Mouse (Mus musculus): Measurements from ENCODE around the gene Cd81. TPM values are rescaled to one million over a fixed set of nuclear protein-coding genes. Genes with fewer than 3 reads are reported as not detected.

Cd81 gene
- total RNA-seq, 2 experiments from 2014 or later, result 495 to 503 TPM

- no peak for DNase-seq (ENCODE audit: low spot score in 2 of 2)
These were observed 6.2 kb upstream of the Cd81 start for GRCm38 (mm10) chr7:143046358-143046757.

GRCm38 (mm10) chr7:143049331-143049730, 3.2 kb upstream of the Cd81 start:
- no peak for DNase-seq (ENCODE audit: low spot score in 2 of 2)

- no peak for DNase-seq (ENCODE audit: low spot score in 2 of 2)
These were observed 2.4 kb upstream of the Cd81 start for GRCm38 (mm10) chr7:143049841-143050816.

- no peak for DNase-seq (ENCODE audit: low spot score in 2 of 2)
These were observed 1.2 kb upstream of the Cd81 start for GRCm38 (mm10) chr7:143051316-143051715.

- peak; percentile 76 for DNase-seq (ENCODE audit: low spot score in 2 of 2)
These were observed 715 bp downstream of the Cd81 start for GRCm38 (mm10) chr7:143053008-143053899.

GRCm38 (mm10) chr7:143053961-143054611, 1.5 kb downstream of the Cd81 start:
- no peak for DNase-seq (ENCODE audit: low spot score in 2 of 2)

- DNase-seq (ENCODE audit: low spot score in 2 of 2), result no peak
These were observed 2.0 kb downstream of the Cd81 start for GRCm38 (mm10) chr7:143054612-143054965.

- DNase-seq (ENCODE audit: low spot score in 2 of 2), result no peak
These were observed 2.5 kb downstream of the Cd81 start for GRCm38 (mm10) chr7:143055001-143055400.

- peak; percentile 42 to 62 for DNase-seq (ENCODE audit: low spot score in 2 of 2)
These were observed 3.1 kb downstream of the Cd81 start for GRCm38 (mm10) chr7:143055499-143056186.

- no peak for DNase-seq (ENCODE audit: low spot score in 2 of 2)
These were observed 4.5 kb downstream of the Cd81 start for GRCm38 (mm10) chr7:143057023-143057422.

GRCm38 (mm10) chr7:143057667-143058220, 5.2 kb downstream of the Cd81 start:
- no peak for DNase-seq (ENCODE audit: low spot score in 2 of 2)

GRCm38 (mm10) chr7:143058221-143058697, 5.7 kb downstream of the Cd81 start:
- DNase-seq (ENCODE audit: low spot score in 2 of 2), result no peak

- DNase-seq (ENCODE audit: low spot score in 2 of 2), result peak; percentile 42 to 70
These were observed 6.8 kb downstream of the Cd81 start for GRCm38 (mm10) chr7:143059202-143059870.

- DNase-seq (ENCODE audit: low spot score in 2 of 2), result no peak
These were observed 10.2 kb downstream of the Cd81 start for GRCm38 (mm10) chr7:143062704-143063103.

GRCm38 (mm10) chr7:143064226-143064625, 11.7 kb downstream of the Cd81 start:
- peak in 1 of 2 experiments; percentile 78 for DNase-seq (ENCODE audit: low spot score in 2 of 2)

GRCm38 (mm10) chr7:143065692-143066091, 13.2 kb downstream of the Cd81 start:
- DNase-seq (ENCODE audit: low spot score in 2 of 2), result no peak

- DNase-seq (ENCODE audit: low spot score in 2 of 2), result no peak
These were observed 14.9 kb downstream of the Cd81 start for GRCm38 (mm10) chr7:143067469-143067868.

- no peak for DNase-seq (ENCODE audit: low spot score in 2 of 2)
These were observed 15.4 kb downstream of the Cd81 start for GRCm38 (mm10) chr7:143067897-143068296.

- no peak for DNase-seq (ENCODE audit: low spot score in 2 of 2)
These were observed 15.9 kb downstream of the Cd81 start for GRCm38 (mm10) chr7:143068316-143068881.

Data from layer of hippocampus, postnatal 14 days (tissue).